Mouse (Mus musculus) brain, adult 2 months (tissue): ENCODE measurements around the gene 4933406M09Rik.

Experiments used
- DNase-seq: peaks from one replicate; pipeline ENCODE4 v3.0.0; 2011; ENCODE audit warnings: low read depth, low spot score

Gene 4933406M09Rik

GRCm38 (mm10) chr1:134381051-134381450 is 4.7 kb upstream of the 4933406M09Rik start:
- no peak for DNase-seq

- DNase-seq: peak; percentile 77
Observed at GRCm38 (mm10) chr1:134381795-134382625, 3.7 kb upstream of the 4933406M09Rik start.

GRCm38 (mm10) chr1:134384581-134384980 is 1.2 kb upstream of the 4933406M09Rik start:
- DNase-seq: no peak

- DNase-seq: no peak
Observed at GRCm38 (mm10) chr1:134385176-134385575, 564 bp upstream of the 4933406M09Rik start.

- no peak for DNase-seq
Observed at GRCm38 (mm10) chr1:134393827-134394226, 8.1 kb downstream of the 4933406M09Rik start.

GRCm38 (mm10) chr1:134398210-134398609 is 12.5 kb downstream of the 4933406M09Rik start:
- no peak for DNase-seq

GRCm38 (mm10) chr1:134399735-134400134 is 14.0 kb downstream of the 4933406M09Rik start:
- no peak for DNase-seq

- peak; percentile 82 for DNase-seq
Observed at GRCm38 (mm10) chr1:134405509-134406413, 20.0 kb downstream of the 4933406M09Rik start, which contains the start of gene Cyb5r1. TSS of gene Cyb5r1 (plus strand) at chr1:134405559.

GRCm38 (mm10) chr1:134406414-134406771 is 20.7 kb downstream of the 4933406M09Rik start:
- no peak for DNase-seq

GRCm38 (mm10) chr1:134408080-134408479 is 22.3 kb downstream of the 4933406M09Rik start:
- no peak for DNase-seq

- no peak for DNase-seq
Observed at GRCm38 (mm10) chr1:134411706-134412629, 26.2 kb downstream of the 4933406M09Rik start.

- DNase-seq: no peak
Observed at GRCm38 (mm10) chr1:134414038-134414437, 28.3 kb downstream of the 4933406M09Rik start.

- no peak for DNase-seq
Observed at GRCm38 (mm10) chr1:134414501-134415167, 28.9 kb downstream of the 4933406M09Rik start.

GRCm38 (mm10) chr1:134415168-134415831 is 29.6 kb downstream of the 4933406M09Rik start, which contains the start of gene Adipor1:
TSS of gene Adipor1 (plus strand) at chr1:134415378.
- DNase-seq: peak; percentile 99

- DNase-seq: no peak
Observed at GRCm38 (mm10) chr1:134418414-134418975, 32.8 kb downstream of the 4933406M09Rik start.

GRCm38 (mm10) chr1:134419176-134419575 is 33.4 kb downstream of the 4933406M09Rik start:
- no peak for DNase-seq

GRCm38 (mm10) chr1:134419751-134420458 is 34.2 kb downstream of the 4933406M09Rik start:
- peak; percentile 26 for DNase-seq

GRCm38 (mm10) chr1:134423911-134424310 is 38.2 kb downstream of the 4933406M09Rik start:
- DNase-seq: no peak

- no peak for DNase-seq
Observed at GRCm38 (mm10) chr1:134426289-134426688, 40.5 kb downstream of the 4933406M09Rik start.
